Mouse (Mus musculus): ENCODE results near the gene Stab2. TPM values are rescaled to one million over a fixed set of nuclear protein-coding genes. Genes with fewer than 3 reads are reported as not detected.

The Stab2 gene
- polyA plus RNA-seq, 1 experiment from 2014 or later, result 1.6 TPM

DNA sequence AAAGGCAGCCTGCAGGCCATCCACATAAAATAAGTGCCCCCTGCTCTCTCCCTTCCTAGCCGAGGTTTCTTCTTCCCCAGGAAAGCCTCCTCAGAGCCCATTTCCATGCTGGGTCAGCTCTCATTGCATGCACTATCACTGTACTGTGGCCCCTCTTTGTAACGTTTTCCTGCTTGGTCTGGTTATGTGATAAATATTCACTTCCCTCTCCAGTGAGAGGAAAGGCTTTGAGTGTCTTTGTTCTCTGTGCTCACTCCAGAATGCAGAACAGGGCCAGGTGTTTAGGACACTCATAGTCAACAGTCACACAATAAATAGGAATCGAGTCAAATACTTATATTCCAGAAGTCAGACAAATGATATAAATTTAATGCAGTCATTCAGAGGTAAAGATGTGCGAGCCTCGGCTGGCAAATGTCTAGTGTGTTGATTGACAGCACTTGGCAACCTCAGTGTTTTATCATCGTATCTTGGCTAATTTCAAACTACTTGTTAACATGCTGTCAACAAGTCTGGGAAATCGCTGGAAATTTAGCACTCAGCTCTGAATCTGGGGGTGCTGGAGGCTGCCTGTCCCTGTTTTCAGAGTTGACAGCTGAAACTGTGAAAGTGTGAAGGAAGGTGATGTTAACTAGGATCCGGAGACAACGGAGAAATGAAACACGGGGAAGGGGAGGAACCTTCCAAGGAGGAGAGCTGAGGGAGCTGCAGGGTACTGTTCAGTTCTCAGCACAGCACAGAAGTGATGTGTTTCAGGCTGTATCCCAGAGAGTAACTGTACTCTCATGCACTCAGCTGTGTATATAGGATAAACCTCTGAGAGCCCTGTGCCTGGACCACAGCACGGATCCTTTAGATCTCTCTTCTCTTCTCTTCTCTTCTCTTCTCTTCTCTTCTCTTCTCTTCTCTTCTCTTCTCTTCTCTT lies 46.0 kb downstream of the Stab2 start:
- no peak overlapping the region for H3K27ac ChIP-seq (ENCODE audit: low read length)
- no peak for ATAC-seq (ENCODE audit: low FRiP score, low TSS enrichment)
- H3K4me2 ChIP-seq (replicated peaks; ENCODE audit: low read depth, low read length), result no peak overlapping the region
- H3K36me3 ChIP-seq (ENCODE audit: insufficient read depth, low read length), result no peaks in the 10 kb centered on the region
- WGBS, result 61% methylated on average over 11 of the region's 11 CpGs
- H3K4me1 ChIP-seq (ENCODE audit: insufficient read depth, low read length), result no peaks in the 10 kb centered on the region
- H3K9me3 ChIP-seq (ENCODE audit: low read length), result no peaks in the 10 kb centered on the region
- H3K27me3 ChIP-seq (ENCODE audit: insufficient read depth, low read length), result no peaks in the 10 kb centered on the region
- no peak overlapping the region for H3K4me3 ChIP-seq (ENCODE audit: low read length)
- H3K9ac ChIP-seq (replicated peaks; ENCODE audit: low read length), result no peak overlapping the region

DNA sequence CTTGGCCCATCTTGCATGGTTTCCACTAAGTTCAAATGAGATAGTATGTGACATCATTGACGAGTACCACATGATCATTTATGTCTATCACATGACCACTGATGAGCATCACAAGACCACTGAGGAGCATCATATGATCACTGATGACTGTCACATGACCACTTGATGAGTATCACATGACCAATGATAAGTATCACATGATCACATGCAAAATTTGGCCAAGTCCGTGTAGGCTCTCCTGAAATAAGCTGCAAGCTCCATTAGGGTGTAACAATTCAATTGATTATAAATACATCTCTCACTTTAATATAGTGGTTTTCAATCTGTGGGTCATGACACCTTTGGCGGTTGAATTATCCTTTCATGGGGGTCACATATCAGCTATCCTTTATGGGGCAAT lies 52.5 kb downstream of the Stab2 start:
- no peak overlapping the region for H3K4me2 ChIP-seq (replicated peaks; ENCODE audit: low read depth, low read length)
- H3K27me3 ChIP-seq (ENCODE audit: insufficient read depth, low read length), result no peaks in the 10 kb centered on the region
- no peaks in the 10 kb centered on the region for H3K36me3 ChIP-seq (ENCODE audit: insufficient read depth, low read length)
- no peak overlapping the region for H3K9ac ChIP-seq (replicated peaks; ENCODE audit: low read length)
- H3K4me3 ChIP-seq (ENCODE audit: low read length), result no peak overlapping the region
- H3K9me3 ChIP-seq (ENCODE audit: low read length), result no peaks in the 10 kb centered on the region
- no peak for ATAC-seq (ENCODE audit: low FRiP score, low TSS enrichment)
- no peak overlapping the region for H3K27ac ChIP-seq (ENCODE audit: low read length)
- 96% methylated on average over 3 of the region's 3 CpGs for WGBS
- no peaks in the 10 kb centered on the region for H3K4me1 ChIP-seq (ENCODE audit: insufficient read depth, low read length)

DNA sequence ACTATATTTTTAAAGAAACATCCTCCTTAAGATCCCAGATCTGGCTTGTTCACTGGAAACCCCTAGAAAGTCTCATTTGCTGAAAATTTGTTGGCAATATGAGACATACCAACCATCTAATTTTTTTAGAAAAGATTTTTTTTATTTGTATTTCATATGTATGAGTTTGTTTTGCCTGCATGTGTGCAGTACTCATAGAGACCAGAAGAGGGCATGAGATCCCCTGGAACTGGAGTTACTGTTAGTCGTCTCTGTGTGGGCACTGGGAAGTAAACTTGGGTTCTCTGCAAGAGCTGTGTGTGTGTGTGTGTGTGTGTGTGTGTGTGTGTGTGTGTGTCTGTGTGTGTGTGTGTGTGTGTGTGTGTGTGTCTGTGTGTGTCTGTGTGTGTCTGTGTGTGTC lies 55.1 kb downstream of the Stab2 start:
- H3K27ac ChIP-seq (ENCODE audit: low read length), result no peak overlapping the region
- no peak overlapping the region for H3K9ac ChIP-seq (replicated peaks; ENCODE audit: low read length)
- no peak overlapping the region for H3K4me2 ChIP-seq (replicated peaks; ENCODE audit: low read depth, low read length)
- no peaks in the 10 kb centered on the region for H3K36me3 ChIP-seq (ENCODE audit: insufficient read depth, low read length)
- H3K27me3 ChIP-seq (ENCODE audit: insufficient read depth, low read length), result no peaks in the 10 kb centered on the region
- no peaks in the 10 kb centered on the region for H3K4me1 ChIP-seq (ENCODE audit: insufficient read depth, low read length)
- 58% methylated on average over 1 of the region's 1 CpGs for WGBS
- no peak for ATAC-seq (ENCODE audit: low FRiP score, low TSS enrichment)
- H3K9me3 ChIP-seq (ENCODE audit: low read length), result no peaks in the 10 kb centered on the region
- no peak overlapping the region for H3K4me3 ChIP-seq (ENCODE audit: low read length)

DNA sequence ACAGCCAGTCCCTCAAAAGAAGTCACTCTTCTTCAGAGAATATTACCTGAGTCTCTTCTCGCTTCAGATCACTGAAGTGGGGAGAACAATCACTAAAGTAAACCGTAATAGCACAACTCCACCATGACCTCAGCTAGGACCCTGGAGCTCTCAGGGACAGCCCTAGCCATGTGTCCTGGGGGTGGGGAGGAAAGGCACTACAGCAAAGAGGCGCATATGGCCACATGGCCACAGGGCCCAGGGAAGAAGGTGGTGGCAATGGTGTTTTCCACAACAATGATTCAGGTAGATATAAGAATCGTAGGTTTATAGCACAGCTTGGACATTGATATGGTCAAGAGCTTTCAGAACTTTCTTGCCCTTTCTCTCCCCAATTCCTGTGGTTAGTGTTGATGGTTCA lies 57.0 kb downstream of the Stab2 start:
- H3K36me3 ChIP-seq (ENCODE audit: insufficient read depth, low read length), result no peaks in the 10 kb centered on the region
- H3K4me3 ChIP-seq (ENCODE audit: low read length), result no peak overlapping the region
- ATAC-seq (ENCODE audit: low FRiP score, low TSS enrichment), result no peak
- 83% methylated on average over 4 of the region's 4 CpGs for WGBS
- peaks cover 4% of the 10 kb centered on the region; the same call in 1 of the 2 replicates for H3K4me1 ChIP-seq (ENCODE audit: insufficient read depth, low read length)
- no peaks in the 10 kb centered on the region for H3K9me3 ChIP-seq (ENCODE audit: low read length)
- no peak overlapping the region for H3K9ac ChIP-seq (replicated peaks; ENCODE audit: low read length)
- H3K27me3 ChIP-seq (ENCODE audit: insufficient read depth, low read length), result no peaks in the 10 kb centered on the region
- no peak overlapping the region for H3K4me2 ChIP-seq (replicated peaks; ENCODE audit: low read depth, low read length)
- no peak overlapping the region for H3K27ac ChIP-seq (ENCODE audit: low read length)

DNA sequence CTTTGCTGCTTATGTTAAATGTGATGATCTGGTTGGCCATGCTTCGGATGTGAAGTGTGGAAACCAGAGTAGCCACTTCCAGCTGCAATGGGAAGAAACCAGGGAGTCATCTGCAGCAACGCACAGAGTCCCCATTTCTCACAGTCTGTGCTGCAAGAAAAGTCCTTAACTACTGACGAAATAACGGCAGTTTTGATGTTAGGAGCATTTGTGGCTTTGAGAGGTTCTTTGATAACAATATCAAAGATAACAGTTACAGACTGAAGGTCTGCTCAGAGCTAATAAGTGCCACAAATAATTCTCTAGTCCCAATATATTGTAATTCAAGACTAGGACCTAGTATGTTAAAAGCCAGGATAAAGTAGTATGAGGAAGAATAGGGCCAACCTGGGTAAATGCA lies 57.9 kb downstream of the Stab2 start:
- 93% methylated on average over 4 of the region's 4 CpGs for WGBS
- ATAC-seq (ENCODE audit: low FRiP score, low TSS enrichment), result no peak
- peaks cover 4% of the 10 kb centered on the region; the same call in 1 of the 2 replicates for H3K4me1 ChIP-seq (ENCODE audit: insufficient read depth, low read length)
- H3K9me3 ChIP-seq (ENCODE audit: low read length), result no peaks in the 10 kb centered on the region
- no peaks in the 10 kb centered on the region for H3K36me3 ChIP-seq (ENCODE audit: insufficient read depth, low read length)
- no peaks in the 10 kb centered on the region for H3K27me3 ChIP-seq (ENCODE audit: insufficient read depth, low read length)
- H3K9ac ChIP-seq (replicated peaks; ENCODE audit: low read length), result no peak overlapping the region
- no peak overlapping the region for H3K4me3 ChIP-seq (ENCODE audit: low read length)
- no peak overlapping the region for H3K27ac ChIP-seq (ENCODE audit: low read length)
- H3K4me2 ChIP-seq (replicated peaks; ENCODE audit: low read depth, low read length), result no peak overlapping the region

DNA sequence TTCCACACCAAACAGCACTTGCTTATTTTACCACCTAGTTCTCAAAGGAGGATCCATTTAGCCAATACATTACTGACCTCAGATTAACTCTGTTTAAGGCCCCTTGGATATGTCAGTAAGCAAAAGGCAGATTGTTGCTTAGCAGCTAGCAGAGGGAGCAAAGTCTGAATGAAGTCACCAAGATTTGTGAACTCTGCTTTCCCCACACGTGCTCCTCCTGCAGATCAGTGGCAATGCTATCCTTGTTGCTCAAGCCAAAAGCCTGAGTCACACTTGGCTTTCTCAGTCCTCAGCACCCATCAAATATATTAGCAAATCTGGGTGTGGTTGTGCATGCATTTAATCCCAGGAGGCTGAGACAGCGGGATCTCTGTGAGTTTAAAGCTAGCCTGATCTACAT lies 60.3 kb downstream of the Stab2 start:
- H3K9ac ChIP-seq (replicated peaks; ENCODE audit: low read length), result no peak overlapping the region
- no peaks in the 10 kb centered on the region for H3K27me3 ChIP-seq (ENCODE audit: insufficient read depth, low read length)
- H3K4me1 ChIP-seq (ENCODE audit: insufficient read depth, low read length), result peaks cover 4% of the 10 kb centered on the region; the same call in 1 of the 2 replicates
- no peak overlapping the region for H3K27ac ChIP-seq (ENCODE audit: low read length)
- H3K4me3 ChIP-seq (ENCODE audit: low read length), result no peak overlapping the region
- no peaks in the 10 kb centered on the region for H3K36me3 ChIP-seq (ENCODE audit: insufficient read depth, low read length)
- no peaks in the 10 kb centered on the region for H3K9me3 ChIP-seq (ENCODE audit: low read length)
- 64% methylated on average over 2 of the region's 2 CpGs for WGBS
- no peak for ATAC-seq (ENCODE audit: low FRiP score, low TSS enrichment)
- no peak overlapping the region for H3K4me2 ChIP-seq (replicated peaks; ENCODE audit: low read depth, low read length)

DNA sequence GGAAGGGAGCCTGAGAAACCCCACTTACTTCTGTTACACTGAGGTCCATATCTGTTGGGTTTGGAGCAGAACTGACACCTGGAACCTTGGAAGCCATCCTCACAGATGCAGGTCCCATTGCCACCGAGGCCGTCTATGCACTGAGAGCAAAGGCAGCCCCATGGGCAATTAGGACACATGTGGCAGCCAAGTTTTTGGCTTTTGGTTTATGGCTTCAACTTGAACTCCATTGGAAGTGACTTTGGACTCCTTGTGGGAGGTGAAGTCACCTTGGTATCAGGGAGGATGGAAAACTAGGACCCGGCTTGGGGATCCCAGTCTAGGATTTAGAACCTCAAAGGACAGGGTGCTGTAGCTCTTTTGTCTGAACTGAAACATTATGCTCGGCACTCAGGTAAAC lies 67.2 kb downstream of the Stab2 start:
- no peak overlapping the region for H3K4me3 ChIP-seq (ENCODE audit: low read length)
- WGBS, result 86% methylated on average over 4 of the region's 4 CpGs
- no peak for ATAC-seq (ENCODE audit: low FRiP score, low TSS enrichment)

DNA sequence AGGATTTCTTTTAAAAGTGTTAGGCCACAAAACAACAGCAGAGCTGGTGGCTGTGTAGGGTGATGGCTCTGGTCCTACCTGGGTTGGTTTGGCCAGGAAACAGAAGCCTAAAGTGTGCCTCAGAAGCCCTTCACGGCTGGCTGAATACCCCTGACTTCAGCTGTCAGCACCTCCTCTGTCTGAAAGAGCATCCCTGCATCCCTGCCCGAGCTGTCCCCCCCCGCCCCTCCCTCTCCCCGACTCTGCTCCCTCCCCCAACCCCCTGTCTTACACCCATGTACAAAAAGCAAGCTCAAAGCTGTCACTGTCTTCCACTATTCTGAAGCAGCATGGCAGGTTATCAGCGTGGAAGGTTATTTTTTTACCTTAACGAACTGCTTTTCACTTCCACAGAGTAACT lies 73.4 kb downstream of the Stab2 start:
- Histone ChIP-seq H3K9me3 (ENCODE audit: low read length) (no peaks in the 10 kb centered on the region), H3K9ac (replicated peaks; ENCODE audit: low read length) (no peak overlapping the region), H3K4me2 (replicated peaks; ENCODE audit: low read depth, low read length) (no peak overlapping the region), H3K27ac (ENCODE audit: low read length) (no peak overlapping the region), H3K4me1 (ENCODE audit: insufficient read depth, low read length) (no peaks in the 10 kb centered on the region), H3K4me3 (ENCODE audit: low read length) (no peak overlapping the region), H3K27me3 (ENCODE audit: insufficient read depth, low read length) (no peaks in the 10 kb centered on the region), H3K36me3 (ENCODE audit: insufficient read depth, low read length) (no peaks in the 10 kb centered on the region)
- no peak for ATAC-seq (ENCODE audit: low FRiP score, low TSS enrichment)
- WGBS, result 27% methylated on average over 6 of the region's 6 CpGs

More for the DNA sequence above, 67.2 kb downstream of the Stab2 start:
- Histone ChIP-seq H3K4me2 (replicated peaks; ENCODE audit: low read depth, low read length) (no peak overlapping the region), H3K9me3 (ENCODE audit: low read length) (no peaks in the 10 kb centered on the region), H3K27ac (ENCODE audit: low read length) (no peak overlapping the region), H3K27me3 (ENCODE audit: insufficient read depth, low read length) (no peaks in the 10 kb centered on the region), H3K36me3 (ENCODE audit: insufficient read depth, low read length) (no peaks in the 10 kb centered on the region), H3K4me1 (ENCODE audit: insufficient read depth, low read length) (no peaks in the 10 kb centered on the region), H3K9ac (replicated peaks; ENCODE audit: low read length) (no peak overlapping the region)

DNA sequence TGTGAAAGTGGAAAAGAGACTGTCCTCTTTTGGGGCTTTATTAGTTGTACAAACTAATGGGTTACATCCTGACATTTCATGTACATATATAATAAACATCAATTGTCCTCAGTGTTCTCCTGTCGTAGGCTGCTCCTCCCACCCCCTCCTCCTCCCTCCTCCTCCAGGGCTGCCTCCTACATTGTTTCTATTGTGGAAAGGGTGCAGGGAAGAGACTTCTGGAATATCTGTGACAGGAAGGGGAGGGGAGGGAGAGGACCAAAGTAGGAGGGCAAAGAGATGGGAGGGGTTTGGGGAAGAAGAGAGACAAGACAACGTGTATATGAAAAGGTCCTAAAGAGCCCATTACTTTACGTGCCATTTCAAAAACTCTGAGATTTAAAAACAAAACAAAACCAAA lies 73.9 kb downstream of the Stab2 start:
- WGBS, result 29% methylated on average over 3 of the region's 3 CpGs
- Histone ChIP-seq H3K27ac (ENCODE audit: low read length) (no peak overlapping the region), H3K9ac (replicated peaks; ENCODE audit: low read length) (no peak overlapping the region), H3K36me3 (ENCODE audit: insufficient read depth, low read length) (no peaks in the 10 kb centered on the region), H3K4me2 (replicated peaks; ENCODE audit: low read depth, low read length) (no peak overlapping the region), H3K4me3 (ENCODE audit: low read length) (no peak overlapping the region), H3K27me3 (ENCODE audit: insufficient read depth, low read length) (no peaks in the 10 kb centered on the region), H3K4me1 (ENCODE audit: insufficient read depth, low read length) (no peaks in the 10 kb centered on the region), H3K9me3 (ENCODE audit: low read length) (no peaks in the 10 kb centered on the region)
- peak; percentile 56; the same call in 1 of the 2 replicates for ATAC-seq (ENCODE audit: low FRiP score, low TSS enrichment)

DNA sequence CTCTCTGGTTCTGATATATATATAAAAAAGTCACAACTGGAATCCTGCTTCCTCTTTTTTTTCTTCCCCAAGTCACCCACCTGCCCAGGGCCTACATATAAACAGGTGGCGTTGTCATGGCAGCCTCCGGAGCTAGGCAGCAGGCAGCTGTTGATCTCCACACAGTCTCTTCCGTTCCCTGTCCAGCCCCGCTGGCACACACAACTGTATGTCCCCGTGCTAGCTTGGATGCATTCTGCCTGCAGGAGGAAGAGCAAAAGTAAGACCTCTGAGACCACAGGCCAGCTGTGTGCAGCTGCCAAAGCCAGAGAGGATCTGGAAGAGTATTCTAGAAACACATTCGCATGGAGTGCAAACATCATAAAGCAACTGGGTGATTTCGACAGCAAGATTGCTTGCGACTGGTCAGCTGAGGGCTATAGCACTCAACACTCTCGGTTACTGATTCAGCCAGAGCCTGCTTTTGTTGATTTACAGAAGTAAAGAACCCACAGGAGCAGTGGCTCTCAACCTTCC lies 74.6 kb downstream of the Stab2 start:
- peak; percentile 27; the same call in 1 of the 2 replicates for ATAC-seq (ENCODE audit: low FRiP score, low TSS enrichment)
- no peak overlapping the region for H3K27ac ChIP-seq (ENCODE audit: low read length)
- H3K4me3 ChIP-seq (ENCODE audit: low read length), result no peak overlapping the region
- no peaks in the 10 kb centered on the region for H3K36me3 ChIP-seq (ENCODE audit: insufficient read depth, low read length)
- no peaks in the 10 kb centered on the region for H3K27me3 ChIP-seq (ENCODE audit: insufficient read depth, low read length)
- H3K9me3 ChIP-seq (ENCODE audit: low read length), result no peaks in the 10 kb centered on the region
- no peaks in the 10 kb centered on the region for H3K4me1 ChIP-seq (ENCODE audit: insufficient read depth, low read length)
- 63% methylated on average over 9 of the region's 9 CpGs for WGBS
- no peak overlapping the region for H3K9ac ChIP-seq (replicated peaks; ENCODE audit: low read length)
- H3K4me2 ChIP-seq (replicated peaks; ENCODE audit: low read depth, low read length), result no peak overlapping the region
